In the genomic region with DNA sequence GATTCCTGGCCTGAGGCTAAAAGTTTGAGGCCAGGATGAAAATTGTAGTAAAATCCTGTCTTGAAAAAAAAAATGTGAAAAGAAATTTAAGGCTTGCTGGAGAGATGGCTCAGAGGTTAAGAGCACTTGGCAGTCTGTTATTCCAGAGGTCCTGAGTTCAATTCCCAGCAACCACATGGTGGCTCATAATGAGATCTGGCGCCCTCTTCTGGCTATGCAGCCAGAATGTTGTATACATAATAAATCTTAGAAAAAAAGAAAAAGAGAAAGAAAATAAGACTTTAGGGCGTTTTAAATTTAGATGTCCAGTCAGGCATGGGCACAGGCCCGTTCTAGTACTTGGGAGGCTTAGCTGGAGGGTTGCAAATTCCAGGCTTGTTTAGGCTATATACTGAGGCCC, we compare ENCODE assay signal across 9 mouse cellular contexts. TPM values are rescaled to one million over a fixed set of nuclear protein-coding genes. Genes with fewer than 3 reads are reported as not detected.
A peak's percentile ranks its signal among the peaks of the same experiment; 100 is the strongest.
DNase-seq lines count a peak whose midpoint lies in the region; ATAC-seq and TF ChIP-seq lines count a peak whose summit lies in the region.
"Had no signal": no experiment of that assay in that cellular context is flagged by ENCODE, and none has a peak within 500 bp of the region (broad histone marks: within the 10 kb centered on the region; RNA-seq: fewer than 3 reads in every experiment).

No protein-coding gene starts in this region.

- H3K9me3 ChIP-seq in hindbrain, postnatal 0 days (ENCODE audit: low read length) = no peaks in the 10 kb centered on the region
- no peaks in the 10 kb centered on the region for H3K9me3 ChIP-seq in hindbrain, embryonic 14.5 days (ENCODE audit: control insufficient read depth, low read length)
- no peaks in the 10 kb centered on the region for H3K9me3 ChIP-seq in liver, postnatal 0 days (ENCODE audit: low read length)
- H3K9me3 ChIP-seq: midbrain, embryonic 12.5 days had no signal

- H3K27me3 ChIP-seq in hindbrain, postnatal 0 days (ENCODE audit: insufficient read depth, low read length) = no peaks in the 10 kb centered on the region
- H3K27me3 ChIP-seq in hindbrain, embryonic 14.5 days (ENCODE audit: control insufficient read depth, insufficient read depth, low read length) = no peaks in the 10 kb centered on the region
- H3K27me3 ChIP-seq in liver, postnatal 0 days (ENCODE audit: insufficient read depth, low read length) = no peaks in the 10 kb centered on the region
- H3K27me3 ChIP-seq: midbrain, embryonic 12.5 days had no signal

- no peaks in the 10 kb centered on the region for H3K36me3 ChIP-seq in hindbrain, postnatal 0 days (ENCODE audit: insufficient read depth, low read length)
- H3K36me3 ChIP-seq in hindbrain, embryonic 14.5 days (replicated peaks; ENCODE audit: control insufficient read depth, insufficient read depth) = no peaks in the 10 kb centered on the region
- peaks cover 5% of the 10 kb centered on the region; the same call in 1 of the 2 replicates for H3K36me3 ChIP-seq in liver, postnatal 0 days (replicated peaks; ENCODE audit: insufficient read depth, low read length)
- H3K36me3 ChIP-seq: midbrain, embryonic 12.5 days had no signal

- TF ChIP-seq EP300 in liver, postnatal 0 days (IDR thresholded peaks at IDR 0.05; ENCODE audit: low read depth) = 0 out of 2 replicates have a peak, but pooled peaks have one; percentile 22

- ATAC-seq in hindbrain, postnatal 0 days = no peak
- no peak for ATAC-seq in hindbrain, embryonic 14.5 days (ENCODE audit: low FRiP score)
- no peak for ATAC-seq in liver, postnatal 0 days

- TF ChIP-seq CTCF in hindbrain, postnatal 0 days (IDR thresholded peaks at IDR 0.05; ENCODE audit: low read depth) = peak; percentile 54
- TF ChIP-seq CTCF in liver, postnatal 0 days (IDR thresholded peaks at IDR 0.05; ENCODE audit: low read depth) = peak; percentile 73

- peak; percentile 28 for DNase-seq in hindbrain, postnatal 0 days (ENCODE audit: low spot score)
- DNase-seq in hindbrain, embryonic 14.5 days (ENCODE audit: low spot score) = no peak
- peak; percentile 65 to 67 for DNase-seq in B cell, adult 2 months
- peak; percentile 85 for DNase-seq in NIH3T3 (ENCODE audit: low read depth)
- peak; percentile 69 for DNase-seq in liver, postnatal 0 days
- no peak for DNase-seq in frontal cortex, adult 2 months (ENCODE audit: extremely low spot score in 1 of 2, low spot score in 1 of 2)
- DNase-seq in left cerebral cortex, adult 18-20 months (ENCODE audit: low spot score in 2 of 2) = no peak
- no peak for DNase-seq in right cerebral cortex, postnatal 36 days (ENCODE audit: low spot score in 2 of 2)

- no peak overlapping the region for H3K9ac ChIP-seq in hindbrain, postnatal 0 days (replicated peaks; ENCODE audit: low read length)
- no peak overlapping the region for H3K9ac ChIP-seq in hindbrain, embryonic 14.5 days
- no peak overlapping the region; the same call in 1 of the 2 replicates for H3K9ac ChIP-seq in liver, postnatal 0 days (replicated peaks)

- no peak overlapping the region for H3K4me2 ChIP-seq in hindbrain, postnatal 0 days (ENCODE audit: low read depth, low read length)
- H3K4me2 ChIP-seq in hindbrain, embryonic 14.5 days (replicated peaks) = no peak overlapping the region
- H3K4me2 ChIP-seq in liver, postnatal 0 days (ENCODE audit: low read depth, low read length) = no peak overlapping the region
- H3K4me2 ChIP-seq: midbrain, embryonic 12.5 days had no signal

- no peak overlapping the region for H3K27ac ChIP-seq in hindbrain, postnatal 0 days
- H3K27ac ChIP-seq in hindbrain, embryonic 14.5 days = no peak overlapping the region
- peak overlapping the region; percentile 61; the same call in 1 of the 2 replicates for H3K27ac ChIP-seq in liver, postnatal 0 days (ENCODE audit: low read depth)
- H3K27ac ChIP-seq: midbrain, embryonic 12.5 days had no signal

- WGBS in hindbrain, postnatal 0 days = 59% methylated on average over 3 of the region's 3 CpGs
- WGBS in hindbrain, embryonic 14.5 days = 65% methylated on average over 3 of the region's 3 CpGs
- WGBS in liver, postnatal 0 days (ENCODE audit: insufficient replicate concordance) = 50% methylated on average over 3 of the region's 3 CpGs

- no peak overlapping the region for H3K4me3 ChIP-seq in hindbrain, postnatal 0 days (ENCODE audit: low read length)
- H3K4me3 ChIP-seq in hindbrain, embryonic 14.5 days (replicated peaks; ENCODE audit: low read length) = no peak overlapping the region
- H3K4me3 ChIP-seq in liver, postnatal 0 days (ENCODE audit: low read depth, low read length) = no peak overlapping the region
- H3K4me3 ChIP-seq: midbrain, embryonic 12.5 days had no signal

- H3K4me1 ChIP-seq in hindbrain, postnatal 0 days (ENCODE audit: insufficient read depth, low read length) = no peaks in the 10 kb centered on the region
- no peaks in the 10 kb centered on the region for H3K4me1 ChIP-seq in hindbrain, embryonic 14.5 days (replicated peaks; ENCODE audit: control insufficient read depth, insufficient read depth, low read length)
- peaks cover 27% of the 10 kb centered on the region for H3K4me1 ChIP-seq in liver, postnatal 0 days (ENCODE audit: insufficient read depth)

RNA-seq across cellular contexts. Expression of a gene that starts 7.2 kb away (rescaled TPM):
- total RNA-seq in hindbrain, postnatal 0 days (2014; rRNA removed) = 149 and 155 TPM in 2 replicates
- polyA plus RNA-seq in hindbrain, postnatal 0 days (2015; fragmentation: Nextera tagmentation; extraction: Ambion mirVana) = 181 TPM in 2 replicates
- polyA plus RNA-seq in hindbrain, embryonic 14.5 days (2014; fragmentation: Nextera tagmentation; extraction: Ambion mirVana) = 214 and 220 TPM in 2 replicates
- 110 and 121 TPM in 2 replicates for polyA plus RNA-seq in liver, postnatal 0 days (2015; fragmentation: Nextera tagmentation; extraction: Ambion mirVana)
- polyA plus RNA-seq in frontal cortex, adult 2 months (2012; rRNA removed) = 141 and 146 TPM in 2 replicates
- total RNA-seq in left cerebral cortex, adult 18-20 months (2021) = 10 to 100 TPM; 93.5 to 97.5 TPM

RNA-seq across cellular contexts. Expression of a gene that starts 21.5 kb away (rescaled TPM):
- 0.63 TPM in 1 of 2 replicates, not detected in the other for total RNA-seq in hindbrain, postnatal 0 days (2014; rRNA removed)
- 0.20 and 0.33 TPM in 2 replicates for polyA plus RNA-seq in hindbrain, postnatal 0 days (2015; fragmentation: Nextera tagmentation; extraction: Ambion mirVana)
- 0.90 and 1.1 TPM in 2 replicates for polyA plus RNA-seq in hindbrain, embryonic 14.5 days (2014; fragmentation: Nextera tagmentation; extraction: Ambion mirVana)
- 85.8 and 89.1 TPM in 2 replicates for polyA plus RNA-seq in liver, postnatal 0 days (2015; fragmentation: Nextera tagmentation; extraction: Ambion mirVana)
- 0.48 TPM in 1 of 2 replicates, not detected in the other for polyA plus RNA-seq in frontal cortex, adult 2 months (2012; rRNA removed)
- total RNA-seq in left cerebral cortex, adult 18-20 months (2021) = under 1 TPM in 1 of 2 experiments, not detected in 1; 0.40 TPM

RNA-seq across cellular contexts. Expression of a gene that starts 30.7 kb away (rescaled TPM):
- 0.58 and 0.86 TPM in 2 replicates for total RNA-seq in hindbrain, postnatal 0 days (2014; rRNA removed)
- polyA plus RNA-seq in hindbrain, postnatal 0 days (2015; fragmentation: Nextera tagmentation; extraction: Ambion mirVana) = 0.30 and 0.37 TPM in 2 replicates
- polyA plus RNA-seq in hindbrain, embryonic 14.5 days (2014; fragmentation: Nextera tagmentation; extraction: Ambion mirVana) = 0.12 and 0.39 TPM in 2 replicates
- polyA plus RNA-seq in liver, postnatal 0 days (2015; fragmentation: Nextera tagmentation; extraction: Ambion mirVana) = 1.1 and 1.8 TPM in 2 replicates
- polyA plus RNA-seq in frontal cortex, adult 2 months (2012; rRNA removed) = 1.3 and 1.5 TPM in 2 replicates
- 1 to 10 TPM in 1 of 2 experiments, under 1 TPM in 1; 0.42 to 1.0 TPM for total RNA-seq in left cerebral cortex, adult 18-20 months (2021)

RNA-seq across cellular contexts. Expression of a gene that starts 39.5 kb away (rescaled TPM):
- total RNA-seq in hindbrain, postnatal 0 days (2014; rRNA removed) = 117 and 148 TPM in 2 replicates
- polyA plus RNA-seq in hindbrain, postnatal 0 days (2015; fragmentation: Nextera tagmentation; extraction: Ambion mirVana) = 596 and 630 TPM in 2 replicates
- polyA plus RNA-seq in hindbrain, embryonic 14.5 days (2014; fragmentation: Nextera tagmentation; extraction: Ambion mirVana) = 526 and 623 TPM in 2 replicates
- 126 and 151 TPM in 2 replicates for polyA plus RNA-seq in liver, postnatal 0 days (2015; fragmentation: Nextera tagmentation; extraction: Ambion mirVana)
- 360 and 407 TPM in 2 replicates for polyA plus RNA-seq in frontal cortex, adult 2 months (2012; rRNA removed)
- total RNA-seq in left cerebral cortex, adult 18-20 months (2021) = 100 to 1,000 TPM; 232 to 268 TPM

RNA-seq across cellular contexts. Expression of a gene that starts 40.1 kb away (rescaled TPM):
- total RNA-seq in hindbrain, postnatal 0 days (2014; rRNA removed) = 125 and 134 TPM in 2 replicates
- polyA plus RNA-seq in hindbrain, postnatal 0 days (2015; fragmentation: Nextera tagmentation; extraction: Ambion mirVana) = 95.3 and 98.1 TPM in 2 replicates
- polyA plus RNA-seq in hindbrain, embryonic 14.5 days (2014; fragmentation: Nextera tagmentation; extraction: Ambion mirVana) = 153 and 171 TPM in 2 replicates
- polyA plus RNA-seq in liver, postnatal 0 days (2015; fragmentation: Nextera tagmentation; extraction: Ambion mirVana) = 19.0 and 23.3 TPM in 2 replicates
- polyA plus RNA-seq in frontal cortex, adult 2 months (2012; rRNA removed) = 70.1 and 79.9 TPM in 2 replicates
- total RNA-seq in left cerebral cortex, adult 18-20 months (2021) = 100 to 1,000 TPM; 181 to 182 TPM

Comparison
In these comparisons a context has a peak if more than half of its experiments do, and no peak if none do; other contexts are left out.
1. DNase-seq: peak in hindbrain, postnatal 0 days (single experiment), B cell, adult 2 months (2 of 2), NIH3T3 (single experiment) and liver, postnatal 0 days (single experiment); none in hindbrain, embryonic 14.5 days (single experiment), frontal cortex, adult 2 months (0 of 2), left cerebral cortex, adult 18-20 months (0 of 2) and right cerebral cortex, postnatal 36 days (0 of 2).
2. RNA of a gene that starts 21.5 kb away (polyA plus RNA-seq): 85.8 to 89.1 TPM in liver, postnatal 0 days; 0.90 to 1.1 TPM in hindbrain, embryonic 14.5 days, 0.20 to 0.33 TPM in hindbrain, postnatal 0 days and 0.48 TPM in frontal cortex, adult 2 months; every median in the first group is over 10 times any median in the second.